Mouse (Mus musculus): ENCODE measurements around the gene Eln. TPM values are rescaled to one million over a fixed set of nuclear protein-coding genes. Genes with fewer than 3 reads are reported as not detected.
A peak's percentile ranks its signal among the peaks of the same experiment; 100 is the strongest.

Eln gene
- polyA plus RNA-seq, 1 experiment from 2014 or later = 92.2 TPM

DNA sequence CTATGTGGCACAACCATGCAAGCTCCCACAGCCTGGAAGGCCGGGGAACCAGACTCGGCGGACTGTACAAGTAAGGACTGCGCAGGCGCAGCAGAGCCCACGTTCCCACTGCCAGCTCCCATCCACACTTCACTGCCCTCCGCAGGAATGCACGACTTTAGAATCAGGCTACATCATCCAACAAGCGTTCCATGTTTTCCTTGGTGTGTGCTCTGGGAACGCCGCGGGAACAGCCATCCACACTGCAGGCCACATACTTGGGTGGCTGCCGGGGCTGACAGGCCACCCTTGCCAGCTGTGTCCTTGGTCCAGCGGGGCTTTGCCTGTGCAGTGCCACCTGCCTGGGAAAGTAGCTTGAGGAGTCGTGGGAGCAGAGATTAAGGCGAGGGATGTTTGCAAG is 18.3 kb upstream of the Eln start:
- Histone ChIP-seq H3K4me3 (replicated peaks) (no peak overlapping the region), H3K4me1 (no peaks in the 10 kb centered on the region), H3K9me3 (no peaks in the 10 kb centered on the region), H3K27me3 (replicated peaks) (no peaks in the 10 kb centered on the region), H3K4me2 (no peak overlapping the region), H3K9ac (no peak overlapping the region), H3K27ac (no peak overlapping the region), H3K36me3 (no peaks in the 10 kb centered on the region)
- 84% methylated on average over 16 of the region's 16 CpGs for WGBS
- ATAC-seq (ENCODE audit: insufficient read depth, low FRiP score, low read depth) = no peak

DNA sequence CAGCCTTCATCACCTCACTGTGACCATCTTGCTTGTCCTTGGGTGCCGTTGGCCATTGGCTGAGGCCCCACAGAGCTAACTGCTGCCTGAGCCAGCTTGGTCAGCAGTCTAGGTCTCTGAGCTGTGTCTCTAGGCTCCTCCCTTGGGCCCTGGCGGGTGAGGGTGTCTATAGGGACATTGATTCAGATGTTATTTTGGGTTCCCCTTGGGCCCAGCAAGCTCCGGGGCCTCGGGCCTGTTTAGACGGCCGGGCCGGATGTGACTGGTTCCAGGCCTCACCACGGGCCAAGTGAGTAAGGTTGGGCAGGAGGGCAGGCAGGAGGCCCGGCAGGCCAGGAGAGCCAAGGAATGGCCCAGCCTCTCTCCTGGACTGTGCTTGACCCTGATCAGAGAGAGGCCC is 16.2 kb upstream of the Eln start:
- no peak overlapping the region for H3K4me2 ChIP-seq
- H3K4me1 ChIP-seq = no peaks in the 10 kb centered on the region
- no peak overlapping the region for H3K27ac ChIP-seq
- H3K9ac ChIP-seq = no peak overlapping the region
- ATAC-seq (ENCODE audit: insufficient read depth, low FRiP score, low read depth) = no peak
- H3K27me3 ChIP-seq (replicated peaks) = no peaks in the 10 kb centered on the region
- 79% methylated on average over 9 of the region's 9 CpGs for WGBS
- no peak overlapping the region for H3K4me3 ChIP-seq (replicated peaks)
- H3K9me3 ChIP-seq = no peaks in the 10 kb centered on the region
- no peaks in the 10 kb centered on the region for H3K36me3 ChIP-seq

DNA sequence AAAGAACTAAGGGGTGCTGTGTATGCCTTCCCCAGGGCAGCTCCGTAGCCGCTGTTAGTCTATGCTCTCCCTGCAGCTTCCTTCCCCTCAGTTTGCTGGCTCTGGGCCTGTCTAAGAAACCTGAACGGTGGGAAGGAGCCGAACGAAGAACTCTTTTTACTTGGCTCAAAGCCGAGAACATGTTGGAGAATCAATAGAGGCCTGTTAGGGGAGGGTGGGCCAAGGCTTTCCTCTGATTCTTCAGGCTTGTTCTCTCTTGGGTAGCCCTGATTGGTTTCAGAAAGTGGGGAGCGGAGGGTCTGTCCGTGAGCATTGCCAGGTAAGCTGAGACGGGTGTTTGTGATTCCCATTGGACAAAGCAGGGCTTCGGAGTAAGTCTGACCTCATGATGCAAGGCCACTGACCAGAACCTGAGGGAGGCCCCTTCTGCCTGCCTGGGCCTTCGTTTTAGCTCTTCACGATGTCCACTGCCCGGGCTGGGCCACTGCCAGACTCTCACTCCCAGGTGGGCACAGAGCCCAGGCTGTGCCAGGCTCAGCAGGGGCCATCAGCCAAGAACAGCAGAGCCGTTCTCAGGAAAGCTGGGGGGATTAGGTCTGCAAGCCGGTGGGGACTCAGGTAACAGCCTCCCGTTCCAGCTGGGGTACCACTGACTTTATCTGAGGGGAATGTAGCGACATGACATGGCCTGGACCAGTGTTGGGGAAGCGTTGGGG is 14.4 kb upstream of the Eln start:
- no peaks in the 10 kb centered on the region for H3K9me3 ChIP-seq
- no peaks in the 10 kb centered on the region for H3K4me1 ChIP-seq
- no peaks in the 10 kb centered on the region for H3K36me3 ChIP-seq
- ATAC-seq (ENCODE audit: insufficient read depth, low FRiP score, low read depth) = no peak; the same call in 1 of the 2 replicates
- no peak overlapping the region for H3K9ac ChIP-seq
- H3K27me3 ChIP-seq (replicated peaks) = no peaks in the 10 kb centered on the region
- H3K27ac ChIP-seq = no peak overlapping the region
- WGBS = 63% methylated on average over 18 of the region's 18 CpGs
- no peak overlapping the region for H3K4me2 ChIP-seq
- no peak overlapping the region for H3K4me3 ChIP-seq (replicated peaks)

DNA sequence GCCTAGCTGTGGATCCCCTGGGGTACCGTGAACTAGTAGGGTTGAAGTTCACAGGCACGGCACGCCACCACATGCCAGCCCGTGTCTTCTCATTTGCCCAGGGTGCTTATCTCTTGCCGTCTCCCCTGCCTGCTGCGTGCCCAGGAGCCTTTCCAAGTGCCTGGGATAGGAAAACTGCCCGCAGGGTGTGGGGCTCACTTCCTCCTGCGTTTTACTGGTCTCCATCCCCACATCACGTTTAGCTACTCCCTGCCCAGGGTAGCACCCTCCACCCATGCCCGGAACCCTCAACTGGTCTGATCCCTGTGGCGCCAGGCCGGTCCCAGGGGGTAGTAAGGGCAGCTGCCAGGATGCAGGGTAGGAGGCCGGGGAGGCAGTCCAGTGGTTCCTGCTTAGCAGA is 8.9 kb upstream of the Eln start:
- WGBS = 44% methylated on average over 13 of the region's 13 CpGs
- Histone ChIP-seq H3K9ac (no peak overlapping the region), H3K4me3 (replicated peaks) (no peak overlapping the region), H3K27ac (no peak overlapping the region), H3K4me1 (0 out of 2 replicates have a peak, but pooled peaks cover 6% of the 10 kb centered on the region), H3K4me2 (no peak overlapping the region), H3K36me3 (no peaks in the 10 kb centered on the region), H3K9me3 (no peaks in the 10 kb centered on the region), H3K27me3 (replicated peaks) (no peaks in the 10 kb centered on the region)
- ATAC-seq (ENCODE audit: insufficient read depth, low FRiP score, low read depth) = no peak

DNA sequence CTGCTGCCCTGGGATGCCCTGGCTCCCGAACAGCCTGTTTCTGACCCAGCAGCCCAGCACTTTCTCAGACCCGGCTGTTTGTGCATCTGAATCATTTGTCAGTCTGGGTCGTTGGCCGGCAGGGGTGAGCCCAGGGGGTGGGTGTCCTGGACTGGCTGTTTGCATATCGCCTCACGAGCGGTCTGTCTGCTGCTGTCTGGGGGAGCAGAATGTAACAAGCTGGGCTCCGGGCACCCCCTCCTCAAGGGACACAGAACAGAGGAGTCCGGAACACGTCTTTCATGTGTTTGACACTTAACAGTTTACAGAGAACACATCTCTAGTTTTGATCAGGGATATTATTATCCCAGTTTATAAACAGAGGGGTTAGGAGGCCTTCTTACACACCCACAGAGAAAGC is 7.0 kb upstream of the Eln start:
- ATAC-seq (ENCODE audit: insufficient read depth, low FRiP score, low read depth) = no peak; the same call in 1 of the 2 replicates
- no peaks in the 10 kb centered on the region for H3K36me3 ChIP-seq
- H3K27ac ChIP-seq = no peak overlapping the region
- H3K4me2 ChIP-seq = no peak overlapping the region
- H3K4me1 ChIP-seq = 0 out of 2 replicates have a peak, but pooled peaks cover 6% of the 10 kb centered on the region
- WGBS = 22% methylated on average over 10 of the region's 10 CpGs
- no peak overlapping the region for H3K4me3 ChIP-seq (replicated peaks)
- no peaks in the 10 kb centered on the region for H3K27me3 ChIP-seq (replicated peaks)
- no peak overlapping the region for H3K9ac ChIP-seq
- H3K9me3 ChIP-seq = no peaks in the 10 kb centered on the region

DNA sequence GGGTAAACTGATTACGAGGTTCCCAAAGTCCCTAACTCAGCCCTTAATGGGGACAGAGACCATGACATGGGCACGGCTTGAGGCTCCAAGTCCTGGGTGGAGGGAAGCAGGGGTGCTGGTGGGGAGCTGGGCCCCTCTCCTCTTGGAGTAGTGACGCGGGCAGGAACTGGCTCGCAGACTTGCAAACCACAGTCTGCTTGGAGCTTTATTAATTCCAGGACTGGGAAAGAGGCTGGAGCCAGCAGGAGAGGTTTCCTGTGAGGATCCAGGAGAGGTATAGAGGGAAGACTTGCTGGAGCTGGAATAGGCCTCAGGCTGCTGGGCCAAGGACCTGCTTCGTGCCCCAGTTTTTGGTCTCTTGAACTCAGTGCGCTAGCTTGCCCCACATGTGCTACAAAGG is 3.3 kb upstream of the Eln start:
- Histone ChIP-seq H3K4me1 (peaks cover 20% of the 10 kb centered on the region), H3K9ac (no peak overlapping the region), H3K27me3 (replicated peaks) (no peaks in the 10 kb centered on the region), H3K4me3 (replicated peaks) (no peak overlapping the region), H3K27ac (no peak overlapping the region), H3K36me3 (no peaks in the 10 kb centered on the region), H3K4me2 (no peak overlapping the region), H3K9me3 (no peaks in the 10 kb centered on the region)
- 82% methylated on average over 7 of the region's 7 CpGs for WGBS
- ATAC-seq (ENCODE audit: insufficient read depth, low FRiP score, low read depth) = no peak

DNA sequence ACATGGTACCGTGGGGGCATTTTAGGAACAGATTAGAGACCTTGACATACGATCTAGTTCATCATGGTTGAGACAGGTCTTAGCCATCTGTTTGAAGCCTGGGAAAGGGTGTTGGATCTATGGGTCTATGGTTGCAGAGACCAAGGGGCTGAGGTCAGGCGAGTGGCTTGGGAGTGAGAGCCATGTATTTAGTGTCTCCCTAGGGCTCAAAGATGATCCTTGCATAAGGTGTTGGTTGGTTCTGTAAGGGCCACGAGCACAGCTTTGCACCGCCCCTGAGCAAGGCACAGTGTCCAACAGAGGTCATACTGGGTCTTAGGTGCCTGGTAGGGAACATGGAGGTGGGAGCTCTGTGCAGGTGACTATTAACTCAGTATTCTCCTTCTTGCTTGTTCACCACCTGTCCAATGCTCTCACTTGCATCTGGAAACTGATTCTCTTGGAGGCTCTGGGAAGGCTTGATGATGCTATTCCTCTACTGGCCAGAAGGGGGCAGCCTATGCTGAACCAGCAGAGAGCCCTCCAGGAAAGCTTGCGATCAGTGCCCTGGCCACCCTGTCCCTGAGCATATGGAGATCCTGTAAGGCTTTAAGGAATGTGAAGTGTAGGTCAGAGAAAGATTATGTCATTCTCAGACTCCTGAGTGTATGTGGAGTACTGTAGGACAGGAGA is 960 bp upstream of the Eln start:
- Histone ChIP-seq H3K36me3 (no peaks in the 10 kb centered on the region), H3K4me3 (replicated peaks) (peak overlapping the region; percentile 53; the same call in 1 of the 2 replicates), H3K27me3 (replicated peaks) (no peaks in the 10 kb centered on the region), H3K4me2 (peak overlapping the region; percentile 77; the same call in 1 of the 2 replicates), H3K4me1 (peaks cover 14% of the 10 kb centered on the region), H3K9ac (no peak overlapping the region), H3K27ac (peak overlapping the region; percentile 89), H3K9me3 (no peaks in the 10 kb centered on the region)
- WGBS = 50% methylated on average over 6 of the region's 6 CpGs
- ATAC-seq (ENCODE audit: insufficient read depth, low FRiP score, low read depth) = 0 out of 2 replicates have a peak, but pooled peaks have one; percentile 16

DNA sequence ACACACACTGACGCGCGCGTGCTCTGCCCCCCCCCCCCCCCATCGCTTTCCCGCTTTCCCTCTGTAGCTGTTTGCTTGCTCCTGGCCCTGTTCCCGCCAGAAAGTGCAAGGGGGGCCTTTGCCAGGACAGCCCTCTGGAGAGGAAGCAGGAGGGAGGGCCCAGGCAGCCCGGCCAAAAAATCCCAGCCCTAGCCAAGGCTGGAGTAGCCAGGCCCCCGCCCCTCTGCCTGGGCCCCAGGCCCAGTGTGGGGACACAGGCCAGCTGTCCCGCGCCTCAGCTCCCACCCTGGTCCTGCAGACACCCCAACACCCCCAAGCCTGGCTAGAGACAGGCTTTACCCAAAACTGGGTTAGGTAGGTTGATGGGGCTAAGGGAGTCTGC is 380 bp upstream of the Eln start:
- peak; percentile 75 for ATAC-seq (ENCODE audit: insufficient read depth, low FRiP score, low read depth)
- Histone ChIP-seq H3K36me3 (no peaks in the 10 kb centered on the region), H3K4me1 (peaks cover 16% of the 10 kb centered on the region), H3K9ac (no peak overlapping the region), H3K9me3 (no peaks in the 10 kb centered on the region), H3K27ac (peak overlapping the region; percentile 89), H3K4me3 (replicated peaks) (peak overlapping the region; percentile 53), H3K27me3 (replicated peaks) (no peaks in the 10 kb centered on the region), H3K4me2 (peak overlapping the region; percentile 77)
- 13% methylated on average over 6 of the region's 11 CpGs for WGBS

DNA sequence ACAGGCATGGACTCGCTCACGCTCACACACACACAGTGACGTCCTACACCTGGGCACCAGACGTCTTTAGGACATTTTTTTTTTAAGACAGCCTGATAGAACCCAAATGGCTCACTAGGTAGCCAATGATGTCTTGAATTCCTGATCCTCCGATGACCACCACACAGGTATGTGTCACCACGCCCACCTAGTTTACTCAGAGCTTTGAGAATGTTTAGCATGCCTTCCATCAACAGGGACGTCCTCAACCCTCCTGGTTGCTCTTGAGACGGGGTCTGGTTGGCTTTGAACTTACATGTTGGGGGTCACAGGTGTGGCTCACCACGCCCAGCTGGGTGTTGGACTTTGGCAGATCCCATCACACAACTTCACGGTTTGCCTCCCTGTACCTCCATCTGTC is 922 bp downstream of the Eln start:
- peak overlapping the region; percentile 77 for H3K4me2 ChIP-seq
- peaks cover 28% of the 10 kb centered on the region for H3K4me1 ChIP-seq
- no peak overlapping the region for H3K9ac ChIP-seq
- H3K9me3 ChIP-seq = no peaks in the 10 kb centered on the region
- no peaks in the 10 kb centered on the region for H3K27me3 ChIP-seq (replicated peaks)
- peak overlapping the region; percentile 53 for H3K4me3 ChIP-seq (replicated peaks)
- ATAC-seq (ENCODE audit: insufficient read depth, low FRiP score, low read depth) = no peak
- H3K27ac ChIP-seq = no peak overlapping the region
- WGBS = 51% methylated on average over 10 of the region's 10 CpGs
- no peaks in the 10 kb centered on the region for H3K36me3 ChIP-seq

DNA sequence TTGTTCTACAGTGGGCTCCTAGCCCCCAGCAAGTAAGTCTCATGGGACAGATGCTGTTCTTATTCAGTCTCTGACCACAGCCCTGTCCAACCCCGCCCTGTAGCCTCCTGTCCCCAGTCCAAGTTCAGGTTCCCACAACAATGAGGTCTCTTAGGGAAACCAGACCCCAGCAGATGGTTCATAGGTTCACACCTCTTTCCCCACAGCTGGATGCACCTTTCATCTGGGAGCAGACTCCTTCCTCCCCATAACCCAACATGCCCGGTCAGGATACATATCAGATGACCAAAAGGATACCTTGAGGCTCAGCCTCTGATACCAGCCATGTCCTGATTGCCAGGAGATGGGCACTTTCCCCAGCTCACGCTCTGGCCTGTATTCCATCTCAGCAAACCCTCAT is 1.3 kb downstream of the Eln start:
- no peaks in the 10 kb centered on the region for H3K36me3 ChIP-seq
- no peak for ATAC-seq (ENCODE audit: insufficient read depth, low FRiP score, low read depth)
- peak overlapping the region; percentile 77 for H3K4me2 ChIP-seq
- no peaks in the 10 kb centered on the region for H3K9me3 ChIP-seq
- H3K4me3 ChIP-seq (replicated peaks) = peak overlapping the region; percentile 53
- no peak overlapping the region for H3K27ac ChIP-seq
- no peaks in the 10 kb centered on the region for H3K27me3 ChIP-seq (replicated peaks)
- 68% methylated on average over 3 of the region's 3 CpGs for WGBS
- H3K9ac ChIP-seq = no peak overlapping the region
- peaks cover 32% of the 10 kb centered on the region for H3K4me1 ChIP-seq

DNA sequence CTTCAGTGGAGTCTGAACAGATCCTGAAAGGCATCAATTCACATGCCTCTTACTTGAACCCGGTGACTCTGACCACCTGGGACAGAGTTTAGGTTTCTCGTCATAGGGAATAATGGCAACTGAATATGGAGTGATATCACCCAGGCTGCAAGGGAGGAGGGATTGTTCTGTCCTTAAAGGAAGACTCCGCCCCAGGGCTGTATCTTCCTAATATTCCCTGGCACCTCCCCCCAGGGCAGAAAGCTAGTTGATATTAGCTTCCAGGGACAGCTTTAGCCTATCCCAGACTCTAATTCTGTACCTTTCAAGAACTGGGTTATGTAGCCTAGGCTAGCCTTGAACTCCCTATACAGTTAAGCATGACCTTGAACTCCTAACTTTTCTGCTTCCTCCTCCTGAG is 2.1 kb downstream of the Eln start:
- no peak overlapping the region for H3K4me3 ChIP-seq (replicated peaks)
- H3K27ac ChIP-seq = no peak overlapping the region
- no peak for ATAC-seq (ENCODE audit: insufficient read depth, low FRiP score, low read depth)
- H3K4me1 ChIP-seq = peaks cover 40% of the 10 kb centered on the region
- H3K9ac ChIP-seq = no peak overlapping the region
- no peaks in the 10 kb centered on the region for H3K36me3 ChIP-seq
- H3K9me3 ChIP-seq = no peaks in the 10 kb centered on the region
- H3K4me2 ChIP-seq = no peak overlapping the region
- WGBS = 84% methylated on average over 3 of the region's 3 CpGs
- H3K27me3 ChIP-seq (replicated peaks) = no peaks in the 10 kb centered on the region

DNA sequence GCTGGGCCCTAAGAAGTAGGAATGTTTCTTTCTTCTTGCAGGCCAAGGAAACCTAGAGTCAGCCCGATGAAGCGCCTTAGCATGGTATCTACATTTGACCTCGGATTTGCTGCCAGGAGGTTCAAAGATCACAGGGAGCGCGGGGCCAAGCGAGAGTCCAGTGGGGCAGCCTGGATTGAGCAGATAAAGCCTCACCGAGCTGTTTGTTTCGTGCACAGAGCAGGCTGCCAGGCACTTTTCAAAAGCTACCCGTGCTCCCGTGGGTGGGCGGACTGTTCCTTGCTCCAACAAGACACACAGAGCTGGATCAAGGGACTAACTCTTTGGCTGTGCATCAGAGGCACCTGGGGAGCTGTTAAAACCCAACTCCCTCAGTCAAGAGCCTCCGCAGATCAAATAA is 3.1 kb downstream of the Eln start:
- H3K9ac ChIP-seq = no peak overlapping the region
- peaks cover 41% of the 10 kb centered on the region for H3K4me1 ChIP-seq
- H3K27ac ChIP-seq = peak overlapping the region; percentile 16; the same call in 1 of the 2 replicates
- H3K36me3 ChIP-seq = no peaks in the 10 kb centered on the region
- 51% methylated on average over 12 of the region's 12 CpGs for whole genome bisulfite sequencing
- peak overlapping the region; percentile 11; the same call in 1 of the 2 replicates for H3K4me2 ChIP-seq
- no peaks in the 10 kb centered on the region for H3K9me3 ChIP-seq
- H3K27me3 ChIP-seq (replicated peaks) = no peaks in the 10 kb centered on the region
- no peak overlapping the region for H3K4me3 ChIP-seq (replicated peaks)
- ATAC-seq (ENCODE audit: insufficient read depth, low FRiP score, low read depth) = no peak

Measured in stomach, embryonic 15.5 days (tissue).